Comparison of ENCODE assay signal across 8 mouse cellular contexts in genomic region chr16:20619541-20620398, GRCm38 (mm10). TPM values are rescaled to one million over a fixed set of nuclear protein-coding genes. Genes with fewer than 3 reads are reported as not detected.
DNase-seq lines count a peak whose midpoint lies in the region; ATAC-seq and TF ChIP-seq lines count a peak whose summit lies in the region.

No protein-coding gene starts in this region.

- no peak for TF ChIP-seq CTCF in thymus, adult 2 months (IDR thresholded peaks at IDR 0.05; ENCODE audit: borderline replicate concordance, control insufficient read depth, extremely low read depth, insufficient read depth, low read length, poor library complexity)
- TF ChIP-seq CTCF in intestine, postnatal 0 days (IDR thresholded peaks at IDR 0.05; ENCODE audit: low read depth): no peak

- peak overlapping the region; percentile 84 for H3K4me2 ChIP-seq in forebrain, embryonic 15.5 days (replicated peaks)
- H3K4me2 ChIP-seq in intestine, postnatal 0 days (replicated peaks; ENCODE audit: low read depth): peak overlapping the region; percentile 99
- peak overlapping the region; percentile 87 for H3K4me2 ChIP-seq in stomach, embryonic 16.5 days (ENCODE audit: low read depth, low read length)

- no peaks in the 10 kb centered on the region for H3K36me3 ChIP-seq in thymus, adult 2 months (ENCODE audit: control insufficient read depth, insufficient read depth, low read length)
- peaks cover 8% of the 10 kb centered on the region for H3K36me3 ChIP-seq in forebrain, embryonic 15.5 days
- H3K36me3 ChIP-seq in intestine, postnatal 0 days (ENCODE audit: control insufficient read depth, insufficient read depth): 0 out of 2 replicates have a peak, but pooled peaks cover 4% of the 10 kb centered on the region
- no peaks in the 10 kb centered on the region for H3K36me3 ChIP-seq in stomach, embryonic 16.5 days (ENCODE audit: control insufficient read depth, insufficient read depth, low read length)

- WGBS in thymus, adult 2 months: 8% methylated on average over 82 of the region's 83 CpGs
- under 1% methylated on average over 82 of the region's 83 CpGs for WGBS in forebrain, embryonic 15.5 days
- 3% methylated on average over 69 of the region's 83 CpGs for WGBS in intestine, postnatal 0 days
- 3% methylated on average over 81 of the region's 83 CpGs for WGBS in stomach, embryonic 16.5 days

- peaks cover 11% of the 10 kb centered on the region; the same call in 1 of the 2 replicates for H3K27me3 ChIP-seq in thymus, adult 2 months (ENCODE audit: control insufficient read depth, insufficient read depth, low read length)
- no peaks in the 10 kb centered on the region for H3K27me3 ChIP-seq in forebrain, embryonic 15.5 days
- H3K27me3 ChIP-seq in intestine, postnatal 0 days (replicated peaks; ENCODE audit: control insufficient read depth, insufficient read depth, low read length): peaks cover 20% of the 10 kb centered on the region
- H3K27me3 ChIP-seq in stomach, embryonic 16.5 days (ENCODE audit: control insufficient read depth, insufficient read depth, low read length): peaks cover 23% of the 10 kb centered on the region

- H3K9ac ChIP-seq in forebrain, embryonic 15.5 days (replicated peaks): peak overlapping the region; percentile 92
- no peak overlapping the region for H3K9ac ChIP-seq in intestine, postnatal 0 days (ENCODE audit: low read depth, low read length)
- no peak overlapping the region for H3K9ac ChIP-seq in stomach, embryonic 16.5 days (ENCODE audit: low read length)

- TF ChIP-seq POLR2A in thymus, adult 2 months (IDR thresholded peaks at IDR 0.05; ENCODE audit: control insufficient read depth, extremely low read depth, insufficient read depth, low read length, poor library complexity): no peak

- peak; percentile 15 for ATAC-seq in forebrain, embryonic 15.5 days (replicated peaks)
- ATAC-seq in intestine, postnatal 0 days: peak; percentile 62
- ATAC-seq in stomach, embryonic 16.5 days (ENCODE audit: insufficient read depth, low FRiP score): peak; percentile 45

- peaks cover 24% of the 10 kb centered on the region for H3K4me1 ChIP-seq in thymus, adult 2 months (replicated peaks; ENCODE audit: control insufficient read depth, insufficient read depth, low read length)
- H3K4me1 ChIP-seq in brown adipose tissue, adult 24 weeks (ENCODE audit: control insufficient read depth, insufficient read depth, insufficient read length, low read length): 0 out of 2 replicates have a peak, but pooled peaks cover 8% of the 10 kb centered on the region
- H3K4me1 ChIP-seq in forebrain, embryonic 15.5 days: peaks cover 36% of the 10 kb centered on the region
- H3K4me1 ChIP-seq in intestine, postnatal 0 days (replicated peaks; ENCODE audit: control insufficient read depth, insufficient read depth, low read length): peaks cover 7% of the 10 kb centered on the region
- H3K4me1 ChIP-seq in stomach, embryonic 16.5 days (ENCODE audit: control insufficient read depth, insufficient read depth, low read length): peaks cover 22% of the 10 kb centered on the region

- H3K27ac ChIP-seq in thymus, adult 2 months (ENCODE audit: control insufficient read depth, insufficient read depth, low read length): no peak overlapping the region
- H3K27ac ChIP-seq in brown adipose tissue, adult 24 weeks (replicated peaks; ENCODE audit: low read depth, low read length): no peak overlapping the region
- H3K27ac ChIP-seq in forebrain, embryonic 15.5 days (replicated peaks): peak overlapping the region; percentile 92
- H3K27ac ChIP-seq in intestine, postnatal 0 days (ENCODE audit: low read depth, low read length): no peak overlapping the region; the same call in 1 of the 2 replicates
- H3K27ac ChIP-seq in stomach, embryonic 16.5 days (ENCODE audit: low read length): no peak overlapping the region

- no peak overlapping the region for H3K4me3 ChIP-seq in thymus, adult 2 months (ENCODE audit: control insufficient read depth, insufficient read depth, low read length)
- peak overlapping the region; percentile 78 for H3K4me3 ChIP-seq in brown adipose tissue, adult 24 weeks (ENCODE audit: insufficient read depth, low read depth, low read length)
- peak overlapping the region; percentile 90 for H3K4me3 ChIP-seq in forebrain, embryonic 15.5 days
- peak overlapping the region; percentile 66 for H3K4me3 ChIP-seq in intestine, postnatal 0 days (ENCODE audit: low read depth, low read length)
- peak overlapping the region; percentile 55 for H3K4me3 ChIP-seq in stomach, embryonic 16.5 days (replicated peaks; ENCODE audit: low read length)

- peak; percentile 7 for DNase-seq in thymus, adult 2 months
- no peak for DNase-seq in thymus, postnatal 36 days
- DNase-seq in lung, postnatal 14 days: peak; percentile 26
- no peak for DNase-seq in spleen, postnatal 14 days (ENCODE audit: low spot score in 2 of 2)

- no peaks in the 10 kb centered on the region for H3K9me3 ChIP-seq in forebrain, embryonic 15.5 days
- no peaks in the 10 kb centered on the region for H3K9me3 ChIP-seq in intestine, postnatal 0 days (ENCODE audit: control insufficient read depth)
- H3K9me3 ChIP-seq in stomach, embryonic 16.5 days (replicated peaks; ENCODE audit: control insufficient read depth, low read length): no peaks in the 10 kb centered on the region

RNA-seq across cellular contexts. Expression of gene Camk2n2, which starts 1.3 kb away (rescaled TPM):
- polyA plus RNA-seq in thymus, adult 2 months (2012; rRNA removed): 3.5 TPM in 2 replicates
- 0.88 and 4.0 TPM in 2 replicates for polyA plus RNA-seq in brown adipose tissue, adult 24 weeks (2012; ENCODE audit: insufficient read depth, insufficient read length, missing spikeins)
- 19.2 and 20.9 TPM in 2 replicates for polyA plus RNA-seq in forebrain, embryonic 15.5 days (2015; fragmentation: Nextera tagmentation; extraction: Ambion mirVana)
- polyA plus RNA-seq in intestine, postnatal 0 days (2015; fragmentation: Nextera tagmentation; extraction: Ambion mirVana): 1.0 and 2.0 TPM in 2 replicates
- polyA plus RNA-seq in stomach, embryonic 16.5 days (2015; fragmentation: Nextera tagmentation; extraction: Ambion mirVana): 0.40 and 0.64 TPM in 2 replicates

RNA-seq across cellular contexts. Expression of gene Alg3, which starts 8.2 kb away (rescaled TPM):
- polyA plus RNA-seq in thymus, adult 2 months (2012; rRNA removed): 35.0 and 35.4 TPM in 2 replicates
- polyA plus RNA-seq in brown adipose tissue, adult 24 weeks (2012; ENCODE audit: insufficient read depth, insufficient read length, missing spikeins): 15.9 and 17.3 TPM in 2 replicates
- 30.5 and 34.0 TPM in 2 replicates for polyA plus RNA-seq in forebrain, embryonic 15.5 days (2015; fragmentation: Nextera tagmentation; extraction: Ambion mirVana)
- polyA plus RNA-seq in intestine, postnatal 0 days (2015; fragmentation: Nextera tagmentation; extraction: Ambion mirVana): 24.7 and 27.8 TPM in 2 replicates
- polyA plus RNA-seq in stomach, embryonic 16.5 days (2015; fragmentation: Nextera tagmentation; extraction: Ambion mirVana): 34.0 and 38.2 TPM in 2 replicates

RNA-seq across cellular contexts. Expression of gene Gm49333, which starts 8.4 kb away (rescaled TPM):
- polyA plus RNA-seq in thymus, adult 2 months (2012; rRNA removed): not detected in 2 replicates
- not detected in 2 replicates for polyA plus RNA-seq in brown adipose tissue, adult 24 weeks (2012; ENCODE audit: insufficient read depth, insufficient read length, missing spikeins)
- not detected in 2 replicates for polyA plus RNA-seq in forebrain, embryonic 15.5 days (2015; fragmentation: Nextera tagmentation; extraction: Ambion mirVana)
- 0.09 TPM in 1 of 2 replicates, not detected in the other for polyA plus RNA-seq in intestine, postnatal 0 days (2015; fragmentation: Nextera tagmentation; extraction: Ambion mirVana)
- 0.14 TPM in 1 of 2 replicates, not detected in the other for polyA plus RNA-seq in stomach, embryonic 16.5 days (2015; fragmentation: Nextera tagmentation; extraction: Ambion mirVana)

RNA-seq across cellular contexts. Expression of gene Eef1akmt4, which starts 8.4 kb away (rescaled TPM):
- 21.3 and 24.0 TPM in 2 replicates for polyA plus RNA-seq in thymus, adult 2 months (2012; rRNA removed)
- polyA plus RNA-seq in brown adipose tissue, adult 24 weeks (2012; ENCODE audit: insufficient read depth, insufficient read length, missing spikeins): 3.6 and 8.2 TPM in 2 replicates
- polyA plus RNA-seq in forebrain, embryonic 15.5 days (2015; fragmentation: Nextera tagmentation; extraction: Ambion mirVana): 16.3 and 18.9 TPM in 2 replicates
- polyA plus RNA-seq in intestine, postnatal 0 days (2015; fragmentation: Nextera tagmentation; extraction: Ambion mirVana): 17.8 and 18.0 TPM in 2 replicates
- polyA plus RNA-seq in stomach, embryonic 16.5 days (2015; fragmentation: Nextera tagmentation; extraction: Ambion mirVana): 26.0 and 30.7 TPM in 2 replicates

RNA-seq across cellular contexts. Expression of gene Ece2, which starts 9.9 kb away (rescaled TPM):
- polyA plus RNA-seq in thymus, adult 2 months (2012; rRNA removed): 0.32 and 0.42 TPM in 2 replicates
- not detected in 2 replicates for polyA plus RNA-seq in brown adipose tissue, adult 24 weeks (2012; ENCODE audit: insufficient read depth, insufficient read length, missing spikeins)
- polyA plus RNA-seq in forebrain, embryonic 15.5 days (2015; fragmentation: Nextera tagmentation; extraction: Ambion mirVana): 11.9 and 12.7 TPM in 2 replicates
- 0.17 and 0.22 TPM in 2 replicates for polyA plus RNA-seq in intestine, postnatal 0 days (2015; fragmentation: Nextera tagmentation; extraction: Ambion mirVana)
- polyA plus RNA-seq in stomach, embryonic 16.5 days (2015; fragmentation: Nextera tagmentation; extraction: Ambion mirVana): 2.4 and 2.6 TPM in 2 replicates

Comparison
In these comparisons a context has a peak if more than half of its experiments do, and no peak if none do; other contexts are left out.
1. DNase-seq: peak in thymus, adult 2 months (single experiment) and lung, postnatal 14 days (single experiment); none in thymus, postnatal 36 days (0 of 2) and spleen, postnatal 14 days (0 of 2).
2. Peak in every context shown above with its lines, with median percentiles within 50 percentile points of each other: ATAC-seq and H3K4me2 ChIP-seq.